Mouse (Mus musculus): ENCODE data around the gene Ctsd.
"Not testable (repeated sequence)": the region's sequence is repeated elsewhere in the genome, so short reads cannot be mapped to it uniquely, and the experiment has no call there.

The Ctsd gene

DNA sequence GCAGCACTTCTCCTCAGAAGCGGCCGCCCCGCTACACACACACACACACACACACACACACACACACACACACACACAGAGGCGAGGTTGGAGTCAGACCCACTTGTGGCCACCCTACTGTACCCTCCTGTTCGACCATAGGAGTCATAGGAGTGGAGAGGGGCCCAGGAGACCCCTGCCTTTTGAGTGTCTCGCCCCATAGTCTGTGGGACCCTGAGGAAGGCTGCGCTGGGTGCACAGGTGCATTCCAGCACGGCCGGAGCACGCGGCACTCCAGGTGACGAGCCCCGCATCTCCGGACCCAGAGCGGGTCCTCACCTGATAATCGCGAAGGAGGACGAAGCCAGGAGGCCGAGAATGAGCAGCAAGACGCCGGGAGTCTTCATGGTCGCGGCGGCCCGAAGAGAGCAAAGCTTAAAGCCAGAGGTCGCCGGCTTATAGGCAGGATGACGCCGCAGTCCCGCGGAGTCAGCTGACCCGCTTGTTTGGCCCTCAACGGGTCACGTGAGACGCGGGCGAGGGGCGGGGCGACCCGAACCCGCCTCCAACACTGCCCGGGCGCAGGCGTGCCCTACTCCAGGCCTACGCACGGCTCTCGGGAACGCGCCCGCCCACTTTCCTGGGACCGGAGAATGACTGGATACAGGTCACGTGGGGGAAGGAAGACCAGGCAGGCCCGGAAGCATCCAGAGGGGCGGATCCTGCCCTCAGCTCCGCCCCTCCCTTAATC lies at the start of gene Ctsd:
Ctsd (minus strand) TSS at position 620 of the 730 bp plus-strand sequence.
- DNase-seq (ENCODE audit: inconsistent ontology term), result peak; percentile 99

- DNase-seq (ENCODE audit: inconsistent ontology term), result peak; percentile 78
Measured at GRCm38 (mm10) chr7:142437324-142437723, 49.5 kb upstream of the Ctsd start.

GRCm38 (mm10) chr7:142435524-142435923 lies 47.7 kb upstream of the Ctsd start:
- peak; percentile 60 for DNase-seq (ENCODE audit: inconsistent ontology term)

- peak; percentile 64 for DNase-seq (ENCODE audit: inconsistent ontology term)
Measured at GRCm38 (mm10) chr7:142434137-142434865, 46.5 kb upstream of the Ctsd start, which contains the start of gene Syt8. Syt8 (plus strand) TSS chr7:142434850.

- peak; percentile 95 for DNase-seq (ENCODE audit: inconsistent ontology term)
Measured at GRCm38 (mm10) chr7:142433623-142434022, 45.8 kb upstream of the Ctsd start.

DNA sequence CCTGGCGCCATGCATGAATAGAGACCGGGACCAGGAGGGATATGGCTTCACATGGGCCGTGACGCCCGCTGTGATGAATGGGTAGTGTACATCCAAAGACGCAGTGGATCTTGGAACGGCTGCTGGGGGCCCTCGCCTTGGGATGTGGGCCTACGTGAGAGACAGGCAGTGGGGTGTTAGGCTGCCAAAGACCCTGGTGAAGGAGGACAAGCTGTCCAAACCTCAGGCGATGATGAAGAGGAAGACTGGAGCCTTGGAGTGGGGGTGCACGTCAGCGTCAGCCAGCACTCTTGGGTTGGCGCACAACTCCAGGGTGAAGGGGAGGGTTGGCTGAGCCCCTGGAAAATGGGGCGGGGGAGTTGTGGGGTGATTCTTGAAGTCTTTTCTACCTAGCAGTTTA lies 43.3 kb upstream of the Ctsd start:
- peak; percentile 58 for DNase-seq (ENCODE audit: inconsistent ontology term)

DNA sequence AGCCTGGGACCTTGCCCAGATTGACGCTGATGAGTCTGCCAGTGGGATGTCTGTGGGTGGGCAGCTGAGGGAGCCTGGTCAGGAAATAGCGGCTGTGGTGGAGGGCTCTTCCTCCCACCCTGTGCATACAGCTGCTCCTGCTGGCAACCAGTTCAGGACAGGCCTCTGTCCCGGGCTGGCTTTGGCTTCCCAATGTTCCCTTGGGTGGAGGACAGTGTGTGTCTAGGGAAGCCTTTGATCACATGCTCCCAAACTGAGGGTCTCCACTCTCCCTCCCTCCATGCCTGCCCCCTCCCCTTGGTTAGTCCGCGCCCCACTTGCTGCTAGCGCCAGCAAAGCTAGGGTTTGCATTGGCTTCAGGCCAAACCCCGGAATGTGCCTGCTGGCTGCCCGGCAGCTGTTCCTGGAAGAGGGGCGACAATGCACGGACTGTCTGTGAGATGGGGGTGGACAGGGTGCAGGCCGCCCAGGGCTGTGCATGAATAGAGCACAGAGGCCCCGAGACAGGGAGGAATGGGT lies 42.4 kb upstream of the Ctsd start:
- DNase-seq (ENCODE audit: inconsistent ontology term), result peak; percentile 96

GRCm38 (mm10) chr7:142428213-142428612 lies 40.4 kb upstream of the Ctsd start:
- DNase-seq (ENCODE audit: inconsistent ontology term), result peak; percentile 65

DNA sequence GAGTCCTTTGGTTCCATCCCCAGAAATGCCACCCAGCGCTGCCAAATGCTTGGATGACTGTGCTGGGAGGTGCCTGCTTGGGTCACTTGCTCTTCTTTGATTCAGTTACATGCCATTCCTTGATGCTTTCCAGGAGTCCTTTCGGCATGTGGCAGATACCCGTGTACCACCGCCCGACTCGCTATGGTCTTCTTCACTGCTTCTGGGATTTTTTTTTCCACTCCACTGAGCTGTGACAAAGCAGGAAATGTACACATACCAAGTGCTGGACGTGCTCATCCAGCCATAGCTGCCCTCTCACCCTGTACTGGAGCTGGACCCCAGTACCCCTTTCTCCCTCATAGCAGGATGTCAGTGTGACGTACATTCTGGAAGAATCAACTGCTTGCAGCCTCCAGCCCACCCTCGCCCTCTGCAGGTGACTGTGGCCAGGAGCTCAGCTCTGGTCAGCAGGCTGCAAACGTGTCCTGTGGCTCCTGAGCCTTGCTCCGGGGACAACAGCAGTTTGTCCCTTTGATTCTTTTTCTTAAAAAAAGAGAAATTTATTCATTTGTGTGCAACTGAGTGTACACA lies 37.9 kb upstream of the Ctsd start:
- peak; percentile 95 for DNase-seq (ENCODE audit: inconsistent ontology term)

DNA sequence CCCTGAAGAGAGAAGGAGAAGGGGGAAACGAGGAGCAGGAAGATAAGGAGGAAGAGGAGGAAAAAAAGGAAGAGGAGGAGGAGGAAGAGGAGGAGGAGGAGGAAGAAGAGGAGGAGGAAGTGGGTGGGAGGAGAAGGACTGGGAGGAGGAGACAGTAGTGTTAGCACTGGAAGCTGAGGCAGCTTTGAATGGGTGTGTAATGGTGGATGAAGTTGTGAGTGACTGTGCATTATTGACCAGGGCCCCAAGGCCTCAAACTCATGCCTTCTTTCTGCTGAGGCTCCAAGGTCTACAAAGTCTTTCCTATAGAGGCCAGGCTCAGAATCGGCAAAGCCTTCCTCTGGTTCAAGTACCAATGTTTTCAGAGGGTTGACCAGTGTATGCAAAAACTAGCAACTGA lies 34.0 kb upstream of the Ctsd start:
- DNase-seq (ENCODE audit: inconsistent ontology term), result no peak

GRCm38 (mm10) chr7:142419887-142420286 lies 32.0 kb upstream of the Ctsd start:
- no peak for DNase-seq (ENCODE audit: inconsistent ontology term)

GRCm38 (mm10) chr7:142418679-142419078 lies 30.8 kb upstream of the Ctsd start:
- DNase-seq (ENCODE audit: inconsistent ontology term), result no peak

- peak; percentile 29 for DNase-seq (ENCODE audit: inconsistent ontology term)
Measured at GRCm38 (mm10) chr7:142418027-142418426, 30.2 kb upstream of the Ctsd start.

- no peak for DNase-seq (ENCODE audit: inconsistent ontology term)
Measured at GRCm38 (mm10) chr7:142416225-142416624, 28.4 kb upstream of the Ctsd start.

GRCm38 (mm10) chr7:142415314-142415713 lies 27.5 kb upstream of the Ctsd start:
- no peak for DNase-seq (ENCODE audit: inconsistent ontology term)

GRCm38 (mm10) chr7:142413285-142413684 lies 25.4 kb upstream of the Ctsd start:
- DNase-seq (ENCODE audit: inconsistent ontology term), result no peak

DNA sequence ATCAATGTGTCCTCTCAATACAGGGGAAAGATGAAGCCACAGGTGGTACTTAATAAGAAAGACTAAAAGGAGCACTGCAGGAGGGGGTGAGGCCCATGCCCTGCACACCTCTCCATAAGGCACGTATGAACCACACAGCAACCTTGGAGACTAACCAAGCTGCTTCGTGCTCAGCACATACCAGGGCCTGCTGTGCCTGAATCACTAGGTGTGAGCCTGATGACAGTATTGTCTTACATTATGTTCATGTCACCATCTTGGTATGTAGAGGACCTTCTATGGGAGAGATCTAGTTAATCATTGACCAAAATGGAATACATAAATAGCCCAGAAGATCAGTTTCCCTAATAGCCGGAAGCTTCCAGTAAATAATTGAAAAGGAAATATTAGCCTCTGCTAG lies 21.8 kb upstream of the Ctsd start:
- no peak for DNase-seq (ENCODE audit: inconsistent ontology term)

GRCm38 (mm10) chr7:142408686-142409085 lies 20.8 kb upstream of the Ctsd start:
- no peak for DNase-seq (ENCODE audit: inconsistent ontology term)

- DNase-seq (ENCODE audit: inconsistent ontology term), result no peak
Measured at GRCm38 (mm10) chr7:142407935-142408334, 20.1 kb upstream of the Ctsd start.

- DNase-seq (ENCODE audit: inconsistent ontology term), result not testable (repeated sequence)
Measured at GRCm38 (mm10) chr7:142405134-142405533, 17.3 kb upstream of the Ctsd start.

DNA sequence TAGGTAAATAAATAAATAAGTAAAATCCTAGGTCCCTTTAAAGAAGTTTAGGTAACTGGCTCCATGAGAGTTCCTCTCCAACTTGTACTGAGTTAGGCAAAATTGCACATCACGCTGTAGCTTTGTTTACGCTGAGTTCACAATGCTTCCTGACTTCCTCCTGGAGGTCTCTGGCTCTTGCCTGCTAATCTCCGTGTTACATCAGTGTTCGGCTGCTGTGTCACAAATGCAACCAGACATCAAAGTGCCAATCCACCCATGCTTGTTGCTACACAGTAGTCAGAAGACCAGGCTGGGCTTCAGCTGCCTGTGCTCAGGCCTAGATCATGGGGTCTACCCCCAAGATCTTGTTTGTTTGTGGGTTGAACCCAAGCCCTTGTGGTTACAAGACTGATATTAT lies 15.8 kb upstream of the Ctsd start:
- DNase-seq (ENCODE audit: inconsistent ontology term), result no peak

DNA sequence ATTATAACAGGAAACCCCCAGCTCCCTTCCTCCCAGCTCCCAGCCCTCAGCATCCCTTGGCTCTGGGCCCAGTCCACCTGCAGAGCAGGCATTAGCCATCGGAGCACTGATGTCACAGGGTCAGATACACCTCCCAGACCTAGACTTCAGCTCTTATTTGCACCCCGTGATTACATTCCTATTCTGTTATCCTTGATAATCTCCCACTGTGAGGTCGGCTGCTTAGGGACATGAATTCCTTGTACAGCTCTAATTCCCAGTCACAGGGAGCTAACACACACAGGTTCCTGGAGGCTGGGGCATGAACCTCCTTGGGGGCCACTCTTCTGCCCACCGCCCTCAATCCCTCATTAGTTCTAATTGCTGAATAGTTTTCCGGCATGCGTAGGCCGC lies 12.9 kb upstream of the Ctsd start:
- peak; percentile 84 for DNase-seq (ENCODE audit: inconsistent ontology term)
